Mouse (Mus musculus) layer of hippocampus, postnatal 36 days (tissue): ENCODE measurements around the gene Fbxw9. TPM values are rescaled to one million over a fixed set of nuclear protein-coding genes. Genes with fewer than 3 reads are reported as not detected.

Experiments used
- DNase-seq, 2 experiments: peaks; one replicate each; pipeline ENCODE4 v3.0.0; 2022
- total RNA-seq, 2 experiments: library from RNA; stranded (reverse); gene quantifications; 2 replicates each; pipeline ENCODE4 v1.2.3; 2021

The Fbxw9 gene
- 10 to 100 TPM; 22.8 to 24.1 TPM for total RNA-seq

DNA sequence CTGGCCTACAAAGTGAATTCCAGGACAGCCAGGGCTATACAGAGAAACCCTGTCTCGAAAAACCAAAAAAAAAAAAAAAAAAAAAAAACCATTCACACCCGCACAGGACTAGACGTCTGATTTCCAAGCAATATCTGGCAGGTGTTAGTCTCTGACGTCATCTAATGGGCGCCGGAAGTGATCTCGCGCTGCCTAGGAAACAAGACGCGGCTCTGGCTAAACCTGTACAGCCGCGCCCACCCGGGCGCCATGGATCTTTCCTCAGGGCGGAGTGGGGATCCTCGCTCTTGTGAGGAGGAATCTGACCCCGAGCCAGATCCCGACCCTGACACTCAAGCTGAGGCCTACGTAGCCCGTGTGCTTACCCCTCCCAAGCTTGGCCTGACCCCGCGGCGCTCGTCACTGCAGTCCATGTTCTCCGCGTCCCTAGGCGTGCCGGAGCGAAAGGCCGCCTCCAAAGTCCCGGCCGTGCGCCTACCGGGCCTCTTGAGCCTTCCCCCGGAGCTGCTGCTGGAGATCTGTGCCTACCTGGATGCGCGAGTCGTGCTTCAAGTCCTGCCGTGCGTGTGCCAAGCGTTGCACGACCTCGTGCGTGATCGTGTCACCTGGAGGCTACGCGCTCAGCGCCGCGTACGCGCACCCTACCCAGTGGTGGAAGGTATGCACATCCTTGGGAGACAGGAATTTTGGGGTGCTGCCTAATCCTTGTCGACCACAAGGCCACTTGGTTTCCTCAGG is at the start of gene Fbxw9:
Fbxw9 (plus strand) TSS at position 177 of the 738 bp plus-strand sequence.
- DNase-seq: peak; percentile 87 to 88

DNA sequence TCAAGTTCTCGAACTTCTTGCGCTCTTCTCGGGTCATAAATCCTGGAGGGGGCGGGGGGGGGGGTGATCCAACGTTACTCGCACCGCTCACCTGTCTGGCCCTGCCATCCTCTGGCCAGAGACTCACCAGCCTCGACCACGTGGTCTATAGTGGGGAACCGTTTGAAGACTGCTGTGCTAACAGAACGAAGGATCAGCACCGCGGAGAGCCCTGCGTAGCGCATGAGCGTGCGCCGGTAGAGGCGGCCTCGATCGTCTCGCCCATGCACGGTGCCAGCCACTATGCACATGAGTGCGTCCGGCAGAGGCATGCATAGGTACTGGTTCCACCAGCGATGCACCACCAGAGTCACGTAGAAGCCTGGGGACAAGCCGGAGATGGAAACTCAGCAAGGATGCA is 48.6 kb upstream of the Fbxw9 start:
- DNase-seq: no peak

DNA sequence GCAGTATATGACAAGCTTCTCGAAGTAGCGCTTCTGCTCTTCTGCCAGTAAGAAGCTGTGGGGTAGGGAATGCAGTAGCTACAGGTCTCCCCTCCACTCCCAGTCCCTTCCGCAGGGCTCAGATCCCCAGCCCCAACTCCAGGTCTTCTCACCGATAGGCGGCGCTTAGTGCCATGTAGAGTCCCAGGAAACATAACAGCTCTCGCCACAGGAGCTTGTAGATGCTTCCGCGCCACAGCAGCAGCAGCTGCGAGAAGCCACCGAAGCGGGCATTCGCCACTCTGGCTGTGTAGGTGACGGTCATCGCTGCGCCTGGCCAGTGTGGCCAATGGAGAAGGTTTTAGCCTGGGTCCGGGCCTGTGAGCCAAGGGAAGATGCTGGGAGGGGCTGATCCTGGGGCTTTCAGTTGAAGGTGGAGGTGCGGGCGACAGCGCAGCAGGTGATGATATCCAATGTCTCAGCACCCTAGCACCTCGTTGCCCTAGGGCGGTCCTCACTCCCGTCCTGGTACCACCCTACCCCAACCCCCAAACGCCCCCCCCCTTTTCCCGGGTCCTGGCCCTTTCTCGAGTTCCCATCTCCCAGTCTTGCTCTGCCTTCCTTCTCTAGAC is 46.5 kb upstream of the Fbxw9 start:
- peak; percentile 63 to 75 for DNase-seq

DNA sequence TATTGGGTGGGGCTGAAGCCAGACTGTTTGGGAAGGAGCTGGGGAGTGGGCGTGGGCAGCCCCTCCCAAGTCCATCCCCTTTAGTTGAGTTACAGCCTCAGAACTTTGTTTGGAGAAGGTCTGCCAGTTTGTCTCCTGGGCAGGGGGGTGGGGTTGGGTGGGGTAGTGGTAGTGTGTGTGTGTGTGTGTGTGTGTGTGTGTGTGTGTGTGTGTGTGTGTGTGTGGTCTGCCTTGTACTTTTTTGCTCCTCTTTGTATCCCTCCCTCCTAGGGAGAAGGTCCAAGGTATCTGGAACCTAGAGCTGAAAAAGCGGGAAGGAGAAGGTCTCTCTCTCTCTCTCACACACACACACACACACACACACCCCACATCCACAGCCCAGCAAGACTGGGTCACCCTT is 45.4 kb upstream of the Fbxw9 start, which contains the start of gene Best2:
Best2 (minus strand) TSS at position 101 of the 400 bp plus-strand sequence.
- no peak for DNase-seq

DNA sequence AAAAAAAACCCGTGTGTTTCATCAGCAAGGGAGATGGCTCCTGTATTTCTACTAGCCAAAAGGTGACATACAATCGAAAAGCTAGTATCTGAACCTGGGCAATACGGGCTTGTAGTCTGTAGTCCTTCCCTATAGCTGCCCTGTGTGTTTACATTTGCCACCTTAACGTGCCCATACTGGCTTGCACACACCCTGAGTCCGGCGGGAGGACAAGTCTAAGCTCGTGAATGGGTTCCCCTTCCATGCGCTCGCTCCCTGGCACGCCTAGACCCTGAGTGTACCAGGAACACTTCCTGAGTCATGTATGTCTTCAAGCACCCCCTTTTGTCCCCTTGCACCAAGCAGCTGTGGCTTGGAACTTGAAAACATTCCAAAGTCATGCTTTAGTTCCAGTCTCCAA is 43.1 kb upstream of the Fbxw9 start:
- DNase-seq: no peak

DNA sequence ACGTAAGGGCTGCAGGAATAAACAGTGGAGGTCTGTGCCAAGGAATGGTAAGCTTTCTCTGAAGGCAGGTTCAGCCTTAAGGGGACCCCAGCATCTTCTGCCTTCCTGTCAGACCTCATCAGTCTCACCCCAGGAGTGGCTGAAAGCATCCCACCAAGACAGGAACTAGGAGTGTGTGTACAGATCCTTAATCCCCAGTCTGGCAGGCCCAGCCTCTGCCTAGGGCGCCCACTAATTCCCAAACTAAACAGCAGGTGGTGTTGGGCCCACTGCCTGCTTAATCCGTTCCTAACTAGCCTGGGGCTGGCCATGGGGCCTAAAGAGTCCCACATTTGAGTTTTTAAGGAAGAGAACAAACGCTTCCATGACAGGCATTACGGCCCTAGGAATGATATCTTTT is 42.6 kb upstream of the Fbxw9 start:
- DNase-seq: no peak

DNA sequence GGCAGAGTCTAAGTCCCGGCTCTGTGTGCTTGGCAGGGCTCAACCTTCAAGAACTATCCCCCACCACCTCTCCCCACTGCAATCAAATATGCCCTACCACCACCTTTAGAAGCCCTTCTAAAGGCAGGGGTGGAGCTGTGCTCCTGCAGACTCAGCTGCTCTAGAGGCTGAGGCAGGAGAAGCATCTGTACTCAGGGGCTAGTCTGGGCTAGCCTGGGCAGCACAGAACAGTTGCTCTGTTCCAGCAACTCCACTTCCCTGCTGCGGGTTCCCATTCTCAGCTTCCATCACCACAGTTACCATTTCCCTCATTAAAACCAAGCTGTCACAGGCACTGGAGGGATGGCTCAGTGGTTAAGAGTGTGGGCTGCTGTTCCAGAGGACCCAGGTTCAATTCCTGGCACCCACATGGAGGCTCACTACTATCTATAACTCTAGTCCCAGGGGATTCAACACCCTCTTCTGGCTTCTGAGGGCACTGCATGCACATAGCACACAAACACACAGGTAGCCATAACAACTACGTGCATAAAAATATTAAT is 38.3 kb upstream of the Fbxw9 start:
- DNase-seq: no peak

DNA sequence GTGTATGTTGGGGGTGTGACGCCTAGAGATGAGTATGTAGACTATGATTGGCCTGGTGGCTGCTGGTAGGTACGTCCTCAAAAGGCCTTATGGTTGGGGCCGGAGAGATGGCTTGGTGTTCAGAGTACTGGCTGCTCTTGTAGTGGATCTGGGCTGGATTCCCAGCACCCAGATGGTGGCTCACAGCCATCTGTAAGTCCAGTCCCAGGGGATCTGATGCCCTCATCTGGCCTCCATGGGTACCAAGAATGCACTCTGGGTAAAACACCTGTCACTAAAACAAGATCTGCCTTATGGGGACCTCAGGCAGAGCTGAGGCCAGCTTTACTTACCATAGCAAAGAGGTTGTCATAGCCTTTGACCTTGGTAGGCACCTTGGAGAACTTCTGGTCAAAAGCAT is 36.0 kb upstream of the Fbxw9 start:
- no peak for DNase-seq

DNA sequence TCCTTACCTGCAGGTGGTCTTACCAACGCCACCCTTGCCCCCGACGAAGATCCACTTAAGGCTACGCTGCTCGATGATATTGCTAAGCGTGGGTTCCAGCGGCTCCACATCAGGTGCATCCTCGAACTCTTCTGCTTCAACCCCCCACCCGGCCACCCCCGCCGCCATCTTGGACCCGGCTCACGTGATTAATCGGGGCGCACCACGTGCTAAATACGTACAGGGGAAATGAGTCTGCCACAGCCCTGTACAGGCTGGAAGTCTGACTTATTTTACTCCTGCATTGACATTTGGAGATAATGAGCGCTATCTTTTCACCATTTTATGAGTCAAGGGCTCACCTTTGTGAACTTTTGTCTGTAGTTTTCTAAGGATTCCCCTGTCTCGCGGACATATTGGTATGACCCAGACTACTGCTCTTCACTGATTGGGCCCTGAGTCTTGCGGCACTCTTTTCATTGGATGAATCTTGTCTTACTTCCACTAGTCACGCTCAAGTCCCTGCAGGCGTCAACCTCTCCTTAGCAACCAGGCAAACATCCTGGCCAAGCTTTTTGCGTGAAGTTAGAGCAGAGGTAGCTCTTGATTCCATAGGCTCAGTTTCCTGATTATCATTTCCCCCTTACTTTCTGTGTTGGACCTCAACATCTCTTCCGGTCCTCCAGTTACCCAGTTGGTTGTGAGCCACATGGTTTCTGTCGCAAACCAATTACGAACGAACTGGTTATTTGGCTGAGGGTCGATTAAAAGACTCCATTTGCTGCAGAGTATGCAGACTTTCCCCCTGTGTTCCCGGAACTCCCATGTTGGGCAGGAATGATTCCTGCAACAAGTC is 34.5 kb upstream of the Fbxw9 start, which contains the start of gene Asna1:
Asna1 (minus strand) TSS at position 184 of the 835 bp plus-strand sequence.
- DNase-seq: peak; percentile 79 to 80

DNA sequence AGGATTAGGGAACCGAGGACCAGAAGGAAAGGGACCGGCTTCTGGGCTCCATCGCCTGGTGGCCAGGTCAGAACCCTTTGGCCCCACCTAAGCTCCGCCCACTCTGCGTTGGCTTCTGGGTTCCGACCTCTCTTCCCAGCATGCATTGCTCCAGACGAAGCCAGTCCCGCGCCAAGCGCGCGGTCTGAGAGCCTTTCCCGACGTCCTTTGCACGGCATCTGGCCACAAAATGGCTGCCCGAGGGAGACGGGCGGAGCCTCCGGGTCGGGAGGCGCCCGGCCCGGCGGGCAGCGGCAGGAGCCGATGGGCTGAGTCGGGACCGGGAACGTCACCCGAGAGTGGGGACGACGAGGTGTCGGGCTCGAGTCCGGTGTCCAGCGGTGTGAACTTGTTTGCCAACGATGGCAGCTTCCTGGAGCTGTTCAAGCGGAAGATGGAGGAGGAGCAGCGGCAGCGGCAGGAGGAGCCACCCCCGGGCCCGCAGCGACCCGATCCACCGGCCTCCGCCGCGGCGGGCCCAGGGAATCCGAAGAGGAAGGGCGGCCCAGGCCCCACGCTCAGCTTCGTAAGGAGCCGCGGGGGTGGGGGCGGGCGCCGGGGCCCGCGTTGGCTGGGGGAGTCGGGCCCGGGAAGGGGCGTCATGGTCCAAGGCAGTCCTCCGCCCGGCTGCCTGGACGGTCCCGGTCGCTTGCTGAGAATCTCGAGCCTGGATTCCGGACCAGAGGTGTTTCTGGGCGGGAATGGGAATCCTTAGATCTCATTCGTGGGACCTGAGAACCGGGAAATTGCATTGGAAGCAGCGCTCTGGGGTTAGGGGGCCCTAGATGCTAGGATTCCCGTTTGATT is 33.0 kb upstream of the Fbxw9 start, which contains the start of gene Trir:
Trir (plus strand) TSS at position 154 of the 846 bp plus-strand sequence.
- DNase-seq: peak; percentile 96 to 97

DNA sequence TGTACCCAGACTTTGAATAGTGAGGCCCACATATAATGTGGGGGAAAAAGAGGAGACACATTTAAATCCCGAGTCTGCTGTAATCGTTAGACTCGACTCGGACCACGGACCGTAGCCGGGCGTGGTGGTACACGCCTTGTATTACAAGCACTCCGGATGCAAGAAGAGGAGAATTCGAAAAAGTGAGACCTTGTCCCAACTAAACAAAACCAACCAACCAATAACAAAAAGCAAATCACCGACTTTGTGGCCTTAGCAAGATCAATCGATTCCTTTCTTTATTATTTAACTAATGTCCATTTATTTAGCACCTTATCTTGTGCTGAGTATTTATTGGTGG is 32.4 kb upstream of the Fbxw9 start:
- DNase-seq: no peak

DNA sequence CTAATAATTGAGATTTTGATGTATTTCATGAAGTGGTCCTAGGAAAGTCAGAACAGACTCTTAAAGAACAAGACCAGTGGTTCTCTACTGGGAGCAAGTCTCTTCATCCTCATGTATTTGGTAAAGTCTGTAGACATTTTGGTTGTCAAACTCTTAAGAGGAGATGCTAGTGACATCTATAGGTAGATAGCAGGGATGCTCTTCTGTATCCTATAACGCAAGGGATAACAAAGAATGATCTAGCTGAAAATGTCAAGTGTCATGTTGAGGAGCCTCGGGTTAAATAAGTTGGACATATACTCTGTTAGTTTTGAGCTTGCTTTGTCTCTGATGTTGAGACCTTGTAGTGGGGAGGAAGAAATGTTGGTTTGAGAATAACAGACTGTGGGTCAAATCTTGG is 31.9 kb upstream of the Fbxw9 start:
- DNase-seq: no peak

DNA sequence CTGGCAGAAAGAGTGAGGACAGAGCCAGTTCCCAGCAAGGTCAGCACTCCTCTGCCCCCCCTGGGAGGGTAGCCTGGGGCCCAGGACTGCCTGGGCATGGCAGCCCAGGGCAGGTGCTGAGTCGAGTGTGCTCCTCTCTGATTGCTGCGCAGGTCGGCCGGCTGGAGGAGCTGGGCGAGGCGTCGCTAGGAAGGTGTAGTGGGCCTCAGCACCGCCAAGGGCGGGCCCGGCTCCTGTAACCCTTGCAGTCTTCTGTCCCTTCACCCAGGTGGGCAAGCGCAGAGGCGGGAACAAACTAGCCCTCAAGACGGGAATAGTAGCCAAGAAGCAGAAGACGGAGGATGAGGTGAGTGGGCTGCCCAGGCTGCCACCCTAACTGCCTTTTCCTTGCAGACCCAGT is 30.6 kb upstream of the Fbxw9 start:
- DNase-seq: no peak

DNA sequence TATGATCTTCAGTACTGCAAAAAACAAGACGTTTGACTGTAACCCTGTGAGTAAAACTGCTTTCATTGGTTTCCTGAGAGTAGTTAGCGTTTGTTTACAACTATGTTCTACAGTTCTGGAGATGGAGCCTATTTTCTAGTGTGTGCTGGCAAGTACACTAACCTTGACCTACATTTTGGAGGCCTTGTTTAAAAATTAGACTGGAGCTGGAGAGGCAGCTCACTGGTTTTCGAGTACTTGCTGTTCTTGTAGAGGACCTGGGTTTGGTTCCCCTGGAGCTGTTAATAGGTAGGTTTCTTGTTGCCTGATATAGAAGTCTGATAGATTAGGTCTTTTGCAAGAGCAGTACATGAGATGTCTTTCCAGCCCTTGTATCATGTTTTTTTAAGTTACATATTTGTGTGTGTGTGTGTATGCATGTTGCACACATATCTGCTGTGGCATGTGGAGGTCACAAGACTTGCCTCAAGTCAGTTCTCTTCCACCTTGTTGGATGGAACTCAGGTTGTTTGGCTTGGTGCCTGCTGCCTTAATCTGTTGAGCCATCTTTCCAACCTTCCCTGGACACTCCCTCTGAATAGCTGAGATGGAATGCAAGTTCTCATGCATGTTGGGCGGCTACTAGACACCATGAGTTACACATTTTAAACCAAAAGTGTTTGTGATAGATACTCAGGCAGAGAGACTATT is 27.1 kb upstream of the Fbxw9 start:
- DNase-seq: no peak

DNA sequence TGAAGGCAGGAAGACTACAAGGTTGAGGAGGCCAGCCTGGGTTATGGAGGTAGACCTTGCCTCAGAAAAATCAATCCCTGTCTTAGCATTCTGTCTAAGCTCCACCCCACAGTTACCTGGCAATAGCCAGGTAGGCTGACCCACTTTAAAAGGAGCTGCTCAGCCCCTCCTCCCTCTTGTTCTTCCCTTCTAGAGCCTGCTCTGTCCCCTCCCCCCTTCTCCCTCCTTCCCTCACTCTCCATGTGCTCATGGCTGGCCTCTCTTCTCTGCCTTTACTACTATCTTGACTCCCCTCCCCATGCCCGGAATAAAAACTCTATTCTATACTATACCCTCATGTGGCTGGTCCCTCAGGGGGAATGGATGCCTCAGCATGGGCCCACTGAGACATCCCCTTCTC is 26.0 kb upstream of the Fbxw9 start:
- no peak for DNase-seq

DNA sequence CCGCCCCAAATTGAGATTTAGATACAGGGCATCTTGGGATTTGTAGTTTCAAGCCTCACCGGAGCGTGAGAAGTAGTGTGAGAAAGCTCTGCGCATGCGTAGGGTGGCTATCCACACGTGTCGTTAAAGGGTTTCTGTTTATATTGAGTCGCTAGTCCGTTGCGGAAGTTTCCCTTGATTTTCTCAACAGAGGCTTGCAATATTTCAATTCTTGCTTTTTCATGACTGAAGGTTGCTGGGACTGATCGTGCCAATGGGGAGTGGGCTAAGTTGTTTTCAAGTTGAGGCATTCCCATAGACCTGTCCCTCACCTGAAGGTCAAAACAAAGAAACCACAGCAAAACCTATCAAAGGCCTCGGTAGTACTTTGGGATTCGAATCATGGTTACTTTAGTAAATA is 25.1 kb upstream of the Fbxw9 start:
- DNase-seq: peak; percentile 51 to 58

DNA sequence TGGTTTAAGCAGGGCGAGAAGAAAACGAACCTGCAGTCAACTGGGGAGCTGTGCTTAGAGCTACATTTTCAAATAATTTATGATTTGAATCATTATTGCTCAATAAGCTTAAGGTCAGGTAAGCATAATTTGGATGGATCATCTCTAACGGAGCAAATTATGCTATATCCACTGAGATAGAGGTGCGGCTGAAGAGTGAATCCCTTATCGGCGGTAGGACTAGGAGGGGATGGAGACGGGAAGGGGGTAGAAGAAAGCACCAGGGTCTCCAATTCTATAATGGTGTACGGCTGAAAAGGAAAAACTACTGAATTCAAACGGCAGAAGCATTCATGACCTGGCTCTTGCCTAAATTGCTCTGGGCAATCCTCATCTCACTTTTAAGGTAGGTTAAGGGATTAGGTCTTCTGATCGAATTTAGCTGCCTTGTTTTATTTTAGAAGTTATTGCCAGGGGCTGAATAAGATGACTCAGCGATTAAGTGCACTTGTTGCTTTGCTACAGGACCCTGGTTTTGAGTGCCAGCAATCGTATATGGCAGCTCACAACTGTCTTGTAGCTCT is 24.6 kb upstream of the Fbxw9 start:
- no peak for DNase-seq

DNA sequence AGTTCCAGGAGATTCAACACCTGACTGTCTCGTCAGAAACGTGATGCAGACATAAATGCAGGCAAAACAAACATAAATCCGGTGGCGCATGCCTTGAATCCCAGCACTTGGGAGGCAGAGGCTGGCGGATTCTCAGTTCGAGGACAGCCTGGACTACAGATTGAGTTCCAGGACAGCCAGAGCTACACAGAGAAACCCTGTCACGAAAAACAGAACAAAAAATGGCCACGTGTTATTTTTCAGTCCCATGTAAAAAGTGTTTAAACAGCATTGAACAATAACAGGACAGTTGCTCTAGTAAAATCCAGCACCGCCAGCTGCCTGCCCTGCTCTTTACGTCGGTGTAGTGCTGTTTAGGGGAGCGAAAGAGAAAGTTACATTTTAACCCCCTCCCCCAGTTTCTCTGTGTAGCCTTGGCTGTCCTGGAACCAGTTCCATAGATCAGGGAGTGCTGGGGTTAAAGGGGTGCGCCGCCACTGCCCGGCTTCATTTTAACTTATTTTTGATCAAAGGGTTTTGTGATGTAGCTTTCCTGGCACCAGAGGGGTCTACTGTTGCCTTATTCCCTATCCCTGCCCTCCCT is 24.0 kb upstream of the Fbxw9 start:
- peak in 1 of 2 experiments; percentile 23 for DNase-seq

DNA sequence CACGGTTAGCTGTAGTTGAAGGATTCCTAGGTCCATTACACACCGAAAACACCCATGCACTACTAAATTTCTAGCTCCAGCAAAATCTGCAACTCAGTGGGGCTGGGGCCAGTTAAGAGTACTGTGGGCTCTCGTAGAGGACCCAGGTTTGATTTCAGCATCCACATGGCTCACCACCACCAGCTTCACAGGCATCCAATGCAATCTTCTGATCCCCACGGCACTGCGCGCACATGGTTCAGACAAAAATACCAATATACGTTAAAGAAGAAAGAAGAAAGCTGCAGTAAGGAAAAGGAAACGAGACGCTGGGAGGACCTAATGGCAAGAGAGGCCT is 23.5 kb upstream of the Fbxw9 start:
- DNase-seq: no peak

DNA sequence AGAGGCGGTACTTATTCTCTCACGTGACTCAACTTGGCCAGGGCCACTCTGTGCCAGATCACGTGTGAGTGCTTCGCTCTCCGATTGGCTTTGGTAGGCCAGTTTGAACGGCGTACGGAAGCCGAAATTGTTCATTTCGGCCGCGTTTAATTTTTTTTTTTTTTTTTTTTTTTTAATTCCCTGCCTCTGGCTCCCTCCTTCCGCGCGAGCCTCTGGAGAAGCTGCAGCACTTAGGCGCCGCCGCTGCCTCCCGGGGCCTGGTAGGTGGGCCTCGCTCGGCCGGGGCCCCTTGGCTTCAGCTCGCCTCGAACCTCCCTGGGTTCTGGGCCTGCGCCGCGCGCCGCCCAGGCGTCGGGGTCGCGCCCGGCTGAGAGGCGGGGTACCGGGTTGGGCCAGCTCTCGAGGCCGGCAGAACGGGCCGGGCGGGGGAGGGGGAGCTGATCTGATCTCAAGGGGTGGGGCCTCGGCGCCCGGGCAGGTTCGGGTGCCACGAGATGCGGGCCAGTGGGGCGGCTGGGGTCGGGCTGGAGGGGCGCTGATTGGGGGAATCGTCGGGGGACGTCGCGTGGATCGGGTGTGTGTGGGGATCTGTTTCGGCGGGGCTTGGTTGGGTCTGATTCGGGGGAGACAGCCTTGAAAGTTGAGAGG is 23.0 kb upstream of the Fbxw9 start, which contains the start of gene Tnpo2:
Tnpo2 (plus strand) TSS at position 198 of the 648 bp plus-strand sequence.
- DNase-seq: peak; percentile 86 to 87
